In genomic region chr14:79519663-79519975, GRCm38 (mm10) we compare ENCODE assay signal across 12 mouse cellular contexts. TPM values are rescaled to one million over a fixed set of nuclear protein-coding genes. Genes with fewer than 3 reads are reported as not detected.
DNase-seq lines count a peak whose midpoint lies in the region; ATAC-seq and TF ChIP-seq lines count a peak whose summit lies in the region.
"Had no signal": no experiment of that assay in that cellular context is flagged by ENCODE, and none has a peak within 500 bp of the region (broad histone marks: within the 10 kb centered on the region; RNA-seq: fewer than 3 reads in every experiment).

No protein-coding gene starts in this region.

- intact Hi-C loops in heart, postnatal 14 days (cut with DNase I): no loop called here

- no peaks in the 10 kb centered on the region for H3K9me3 ChIP-seq in heart, postnatal 0 days (replicated peaks; ENCODE audit: control insufficient read depth, low read length)
- H3K9me3 ChIP-seq in liver, embryonic 14.5 days (ENCODE audit: control insufficient read depth, low read length): no peaks in the 10 kb centered on the region
- H3K9me3 ChIP-seq in kidney, embryonic 15.5 days (replicated peaks): no peaks in the 10 kb centered on the region
- H3K9me3 ChIP-seq: hindbrain, embryonic 12.5 days; stomach, embryonic 15.5 days had no signal

- H3K36me3 ChIP-seq in heart, postnatal 0 days (replicated peaks; ENCODE audit: control insufficient read depth, insufficient read depth, low read length): no peaks in the 10 kb centered on the region
- no peaks in the 10 kb centered on the region for H3K36me3 ChIP-seq in liver, embryonic 14.5 days (replicated peaks; ENCODE audit: control insufficient read depth, insufficient read depth, low read depth)
- H3K36me3 ChIP-seq in kidney, embryonic 15.5 days: no peaks in the 10 kb centered on the region
- H3K36me3 ChIP-seq: hindbrain, embryonic 12.5 days; stomach, embryonic 15.5 days had no signal

- ATAC-seq in heart, postnatal 0 days (ENCODE audit: insufficient read depth, low read depth): no peak
- ATAC-seq in liver, embryonic 14.5 days (ENCODE audit: insufficient read depth): no peak
- no peak for ATAC-seq in kidney, embryonic 15.5 days (replicated peaks; ENCODE audit: low FRiP score)

- TF ChIP-seq CTCF in heart, postnatal 0 days (IDR thresholded peaks at IDR 0.05; ENCODE audit: low read depth): no peak
- no peak for TF ChIP-seq CTCF in liver, embryonic 14.5 days (IDR thresholded peaks at IDR 0.05; ENCODE audit: low read depth)

- peak overlapping the region; percentile 61; the same call in 1 of the 2 replicates for H3K27ac ChIP-seq in heart, postnatal 0 days (ENCODE audit: low read depth)
- peak overlapping the region; percentile 62 for H3K27ac ChIP-seq in liver, embryonic 14.5 days
- no peak overlapping the region for H3K27ac ChIP-seq in kidney, embryonic 15.5 days
- H3K27ac ChIP-seq: hindbrain, embryonic 12.5 days; stomach, embryonic 15.5 days had no signal

- peaks cover 28% of the 10 kb centered on the region for H3K4me1 ChIP-seq in heart, postnatal 0 days (ENCODE audit: control insufficient read depth, insufficient read depth)
- H3K4me1 ChIP-seq in liver, embryonic 14.5 days (replicated peaks; ENCODE audit: control insufficient read depth in 2 of 2, insufficient read depth in 2 of 2, low read length in 1 of 2): peaks cover 45 to 50% of the 10 kb centered on the region in 2 experiments
- 0 out of 2 replicates have a peak, but pooled peaks cover 10% of the 10 kb centered on the region for H3K4me1 ChIP-seq in kidney, embryonic 15.5 days
- H3K4me1 ChIP-seq: hindbrain, embryonic 12.5 days had no signal

- no peak overlapping the region; the same call in 1 of the 2 replicates for H3K4me3 ChIP-seq in heart, postnatal 0 days (ENCODE audit: low read depth, low read length)
- H3K4me3 ChIP-seq in liver, embryonic 14.5 days (ENCODE audit: insufficient read depth in 1 of 2, low read depth in 2 of 2, low read length in 2 of 2): peak overlapping the region; percentile 31 to 44; a peak in 3 of 4 replicates
- H3K4me3 ChIP-seq in kidney, embryonic 15.5 days (replicated peaks): no peak overlapping the region
- H3K4me3 ChIP-seq: hindbrain, embryonic 12.5 days; stomach, embryonic 15.5 days had no signal

- no peak overlapping the region; the same call in 1 of the 2 replicates for H3K9ac ChIP-seq in heart, postnatal 0 days (replicated peaks; ENCODE audit: low read depth, low read length)
- H3K9ac ChIP-seq in liver, embryonic 14.5 days (replicated peaks): peak overlapping the region; percentile 66
- H3K9ac ChIP-seq in kidney, embryonic 15.5 days: no peak overlapping the region
- H3K9ac ChIP-seq: hindbrain, embryonic 12.5 days; stomach, embryonic 15.5 days had no signal

- WGBS in heart, postnatal 0 days: 30% methylated on average over 1 of the region's 1 CpGs
- 49% methylated on average over 1 of the region's 1 CpGs for WGBS in liver, embryonic 14.5 days (ENCODE audit: insufficient replicate concordance)
- WGBS in kidney, embryonic 15.5 days: 49% methylated on average over 1 of the region's 1 CpGs

- no peak for DNase-seq in heart, postnatal 0 days (ENCODE audit: low spot score)
- no peak for DNase-seq in heart, postnatal 14 days
- peak; percentile 44 to 55 for DNase-seq in thymus, postnatal 36 days
- no peak for DNase-seq in thymus, postnatal 4 days
- no peak for DNase-seq in liver, embryonic 14.5 days (ENCODE audit: low read depth in 3 of 3, low spot score in 3 of 3)
- DNase-seq in urinary bladder, postnatal 14 days (ENCODE audit: low spot score): no peak
- DNase-seq: adrenal gland, postnatal 25 days; cerebellum, adult 11 months; kidney, adult 8-10 months had no signal

- no peaks in the 10 kb centered on the region for H3K27me3 ChIP-seq in heart, postnatal 0 days (ENCODE audit: control insufficient read depth, insufficient read depth, low read length)
- no peaks in the 10 kb centered on the region for H3K27me3 ChIP-seq in liver, embryonic 14.5 days (ENCODE audit: control insufficient read depth, insufficient read depth, low read length)
- H3K27me3 ChIP-seq in kidney, embryonic 15.5 days: no peaks in the 10 kb centered on the region
- H3K27me3 ChIP-seq: hindbrain, embryonic 12.5 days; stomach, embryonic 15.5 days had no signal

- H3K4me2 ChIP-seq in heart, postnatal 0 days (ENCODE audit: low read depth, low read length): peak overlapping the region; percentile 45; the same call in 1 of the 2 replicates
- peak overlapping the region; percentile 67 for H3K4me2 ChIP-seq in liver, embryonic 14.5 days (ENCODE audit: low read depth)
- H3K4me2 ChIP-seq in kidney, embryonic 15.5 days: no peak overlapping the region
- H3K4me2 ChIP-seq: hindbrain, embryonic 12.5 days had no signal

- no peak for TF ChIP-seq EP300 in heart, postnatal 0 days (IDR thresholded peaks at IDR 0.05; ENCODE audit: low read depth)
- TF ChIP-seq EP300 in liver, embryonic 14.5 days (IDR thresholded peaks at IDR 0.05; ENCODE audit: low read depth): no peak

RNA-seq across cellular contexts. Expression of gene Wbp4, which starts 38.3 kb away (rescaled TPM):
- total RNA-seq in heart, postnatal 0 days (2014; rRNA removed; ENCODE audit: low replicate concordance): 9.5 and 10.0 TPM in 2 replicates
- polyA plus RNA-seq in heart, postnatal 0 days (2015; fragmentation: Nextera tagmentation; extraction: Ambion mirVana): 26.6 and 27.2 TPM in 2 replicates
- 10 to 100 TPM; 19.8 to 21.8 TPM for total RNA-seq in heart, postnatal 14 days (2021)
- 3.1 and 6.2 TPM in 2 replicates for polyA plus RNA-seq in liver, embryonic 14.5 days (2012; rRNA removed)
- 14.2 and 16.8 TPM in 2 replicates for polyA plus RNA-seq in liver, embryonic 14.5 days (2014; fragmentation: Nextera tagmentation; extraction: Ambion mirVana)
- polyA plus RNA-seq in kidney, embryonic 15.5 days (2015; fragmentation: Nextera tagmentation; extraction: Ambion mirVana): 40.8 and 41.2 TPM in 2 replicates

RNA-seq across cellular contexts. Expression of gene Elf1, which starts 38.6 kb away (rescaled TPM):
- total RNA-seq in heart, postnatal 0 days (2014; rRNA removed; ENCODE audit: low replicate concordance): 11.0 and 13.2 TPM in 2 replicates
- polyA plus RNA-seq in heart, postnatal 0 days (2015; fragmentation: Nextera tagmentation; extraction: Ambion mirVana): 7.0 and 7.4 TPM in 2 replicates
- total RNA-seq in heart, postnatal 14 days (2021): 10 to 100 TPM; 20.8 to 21.5 TPM
- 6.0 and 9.3 TPM in 2 replicates for polyA plus RNA-seq in liver, embryonic 14.5 days (2012; rRNA removed)
- polyA plus RNA-seq in liver, embryonic 14.5 days (2014; fragmentation: Nextera tagmentation; extraction: Ambion mirVana): 8.7 and 9.9 TPM in 2 replicates
- 13.7 and 14.7 TPM in 2 replicates for polyA plus RNA-seq in kidney, embryonic 15.5 days (2015; fragmentation: Nextera tagmentation; extraction: Ambion mirVana)

Comparison
In these comparisons a context has a peak if more than half of its experiments do, and no peak if none do; other contexts are left out.
1. DNase-seq: peak in thymus, postnatal 36 days (2 of 2); none in heart, postnatal 0 days (single experiment), heart, postnatal 14 days (0 of 2), thymus, postnatal 4 days (single experiment), liver, embryonic 14.5 days (0 of 3) and urinary bladder, postnatal 14 days (single experiment).
2. H3K4me3 ChIP-seq: peak in liver, embryonic 14.5 days (2 of 2); none in heart, postnatal 0 days (single experiment) and kidney, embryonic 15.5 days (single experiment).